Mouse (Mus musculus): ENCODE data around the gene Dcdc2b. TPM values are rescaled to one million over a fixed set of nuclear protein-coding genes. Genes with fewer than 3 reads are reported as not detected.

The Dcdc2b gene
- polyA plus RNA-seq, 1 experiment from 2014 or later = 2.0 TPM

- WGBS = under 1% methylated on average over 10 of the region's 10 CpGs
- ATAC-seq (ENCODE audit: low FRiP score, low TSS enrichment) = peak; percentile 35; the same call in 1 of the 2 replicates
Measured at GRCm38 (mm10) chr4:129623681-129624091, 9.6 kb upstream of the Dcdc2b start, which contains the start of gene Ccdc28b. Gene Ccdc28b, minus strand, starts transcription at chr4:129623947.

GRCm38 (mm10) chr4:129622803-129623535 lies 8.9 kb upstream of the Dcdc2b start:
- WGBS = 14% methylated on average over 8 of the region's 8 CpGs
- Histone ChIP-seq H3K4me2 (replicated peaks; ENCODE audit: low read depth, low read length) (peak overlapping the region; percentile 65), H3K9ac (ENCODE audit: low read depth, low read length) (peak overlapping the region; percentile 64), H3K36me3 (ENCODE audit: control insufficient read depth, insufficient read depth, low read length) (peaks cover 19% of the 10 kb centered on the region), H3K4me1 (ENCODE audit: control insufficient read depth, insufficient read depth, low read length) (peaks cover 24% of the 10 kb centered on the region), H3K4me3 (ENCODE audit: low read length) (peak overlapping the region; percentile 48), H3K27me3 (ENCODE audit: control insufficient read depth, insufficient read depth, low read length) (no peaks in the 10 kb centered on the region), H3K9me3 (ENCODE audit: control insufficient read depth, low read length) (no peaks in the 10 kb centered on the region), H3K27ac (ENCODE audit: low read depth, low read length) (peak overlapping the region; percentile 68)
- ATAC-seq (ENCODE audit: low FRiP score, low TSS enrichment) = no peak

More at GRCm38 (mm10) chr4:129623681-129624091, 9.6 kb upstream of the Dcdc2b start, which contains the start of gene Ccdc28b:
- Histone ChIP-seq H3K4me3 (ENCODE audit: low read length) (peak within 1 kb of the TSS; percentile 48), H3K4me1 (ENCODE audit: control insufficient read depth, insufficient read depth, low read length) (peaks cover 20% of the 10 kb centered on the region), H3K27me3 (ENCODE audit: control insufficient read depth, insufficient read depth, low read length) (no peaks in the 10 kb centered on the region), H3K9me3 (ENCODE audit: control insufficient read depth, low read length) (no peaks in the 10 kb centered on the region), H3K36me3 (ENCODE audit: control insufficient read depth, insufficient read depth, low read length) (peaks cover 26% of the 10 kb centered on the region), H3K9ac (ENCODE audit: low read depth, low read length) (peak within 1 kb of the TSS; percentile 64), H3K27ac (ENCODE audit: low read depth, low read length) (peak within 1 kb of the TSS; percentile 89), H3K4me2 (replicated peaks; ENCODE audit: low read depth, low read length) (peak within 1 kb of the TSS; percentile 65)

- 82% methylated on average over 11 of the region's 11 CpGs for WGBS
- Histone ChIP-seq H3K4me1 (ENCODE audit: control insufficient read depth, insufficient read depth, low read length) (peaks cover 28% of the 10 kb centered on the region), H3K27ac (ENCODE audit: low read depth, low read length) (no peak overlapping the region), H3K4me3 (ENCODE audit: low read length) (peak overlapping the region; percentile 48; the same call in 1 of the 2 replicates), H3K36me3 (ENCODE audit: control insufficient read depth, insufficient read depth, low read length) (peaks cover 14% of the 10 kb centered on the region), H3K27me3 (ENCODE audit: control insufficient read depth, insufficient read depth, low read length) (no peaks in the 10 kb centered on the region), H3K4me2 (replicated peaks; ENCODE audit: low read depth, low read length) (no peak overlapping the region; the same call in 1 of the 2 replicates), H3K9me3 (ENCODE audit: control insufficient read depth, low read length) (no peaks in the 10 kb centered on the region), H3K9ac (ENCODE audit: low read depth, low read length) (peak overlapping the region; percentile 64; the same call in 1 of the 2 replicates)
- ATAC-seq (ENCODE audit: low FRiP score, low TSS enrichment) = no peak
Measured at GRCm38 (mm10) chr4:129622120-129622802, 8.2 kb upstream of the Dcdc2b start.

GRCm38 (mm10) chr4:129621283-129621841 lies 7.3 kb upstream of the Dcdc2b start:
- peaks cover 14% of the 10 kb centered on the region; the same call in 1 of the 2 replicates for H3K36me3 ChIP-seq (ENCODE audit: control insufficient read depth, insufficient read depth, low read length)
- ATAC-seq (ENCODE audit: low FRiP score, low TSS enrichment) = no peak
- H3K4me1 ChIP-seq (ENCODE audit: control insufficient read depth, insufficient read depth, low read length) = peaks cover 28% of the 10 kb centered on the region
- H3K9me3 ChIP-seq (ENCODE audit: control insufficient read depth, low read length) = no peaks in the 10 kb centered on the region
- H3K27ac ChIP-seq (ENCODE audit: low read depth, low read length) = no peak overlapping the region
- H3K9ac ChIP-seq (ENCODE audit: low read depth, low read length) = no peak overlapping the region
- H3K27me3 ChIP-seq (ENCODE audit: control insufficient read depth, insufficient read depth, low read length) = no peaks in the 10 kb centered on the region
- 77% methylated on average over 8 of the region's 8 CpGs for WGBS
- no peak overlapping the region for H3K4me2 ChIP-seq (replicated peaks; ENCODE audit: low read depth, low read length)
- H3K4me3 ChIP-seq (ENCODE audit: low read length) = no peak overlapping the region

- no peak overlapping the region for H3K4me3 ChIP-seq (ENCODE audit: low read length)
- H3K27ac ChIP-seq (ENCODE audit: low read depth, low read length) = no peak overlapping the region
- H3K9me3 ChIP-seq (ENCODE audit: control insufficient read depth, low read length) = no peaks in the 10 kb centered on the region
- no peak for ATAC-seq (ENCODE audit: low FRiP score, low TSS enrichment)
- no peak overlapping the region for H3K9ac ChIP-seq (ENCODE audit: low read depth, low read length)
- no peaks in the 10 kb centered on the region for H3K27me3 ChIP-seq (ENCODE audit: control insufficient read depth, insufficient read depth, low read length)
- 0 out of 2 replicates have a peak overlapping the region, but pooled peaks have one; percentile 6 for H3K4me2 ChIP-seq (replicated peaks; ENCODE audit: low read depth, low read length)
- H3K4me1 ChIP-seq (ENCODE audit: control insufficient read depth, insufficient read depth, low read length) = peaks cover 28% of the 10 kb centered on the region
- 85% methylated on average over 11 of the region's 11 CpGs for WGBS
- peaks cover 14% of the 10 kb centered on the region; the same call in 1 of the 2 replicates for H3K36me3 ChIP-seq (ENCODE audit: control insufficient read depth, insufficient read depth, low read length)
Measured at GRCm38 (mm10) chr4:129620419-129621282, 6.6 kb upstream of the Dcdc2b start.

GRCm38 (mm10) chr4:129618786-129619691 lies 5.0 kb upstream of the Dcdc2b start, which contains the start of gene Iqcc:
Gene Iqcc, minus strand, starts transcription at chr4:129619099.
- 5% methylated on average over 43 of the region's 44 CpGs for WGBS

GRCm38 (mm10) chr4:129618031-129618430 lies 4.0 kb upstream of the Dcdc2b start:
- Histone ChIP-seq H3K4me1 (ENCODE audit: control insufficient read depth, insufficient read depth, low read length) (peaks cover 16% of the 10 kb centered on the region), H3K27me3 (ENCODE audit: control insufficient read depth, insufficient read depth, low read length) (no peaks in the 10 kb centered on the region), H3K36me3 (ENCODE audit: control insufficient read depth, insufficient read depth, low read length) (peaks cover 15% of the 10 kb centered on the region; the same call in 1 of the 2 replicates), H3K4me3 (ENCODE audit: low read length) (peak overlapping the region; percentile 66), H3K4me2 (replicated peaks; ENCODE audit: low read depth, low read length) (peak overlapping the region; percentile 82), H3K27ac (ENCODE audit: low read depth, low read length) (no peak overlapping the region), H3K9me3 (ENCODE audit: control insufficient read depth, low read length) (no peaks in the 10 kb centered on the region), H3K9ac (ENCODE audit: low read depth, low read length) (peak overlapping the region; percentile 80; the same call in 1 of the 2 replicates)
- WGBS = 90% methylated on average over 5 of the region's 5 CpGs
- no peak for ATAC-seq (ENCODE audit: low FRiP score, low TSS enrichment)

More at GRCm38 (mm10) chr4:129618786-129619691, 5.0 kb upstream of the Dcdc2b start, which contains the start of gene Iqcc:
- Histone ChIP-seq H3K9ac (ENCODE audit: low read depth, low read length) (peak within 1 kb of the TSS; percentile 80), H3K36me3 (ENCODE audit: control insufficient read depth, insufficient read depth, low read length) (peaks cover 15% of the 10 kb centered on the region; the same call in 1 of the 2 replicates), H3K4me1 (ENCODE audit: control insufficient read depth, insufficient read depth, low read length) (peaks cover 18% of the 10 kb centered on the region), H3K27ac (ENCODE audit: low read depth, low read length) (peak within 1 kb of the TSS; percentile 72; the same call in 1 of the 2 replicates), H3K4me2 (replicated peaks; ENCODE audit: low read depth, low read length) (peak within 1 kb of the TSS; percentile 82), H3K27me3 (ENCODE audit: control insufficient read depth, insufficient read depth, low read length) (no peaks in the 10 kb centered on the region), H3K4me3 (ENCODE audit: low read length) (peak within 1 kb of the TSS; percentile 66), H3K9me3 (ENCODE audit: control insufficient read depth, low read length) (no peaks in the 10 kb centered on the region)
- ATAC-seq (ENCODE audit: low FRiP score, low TSS enrichment) = peak; percentile 87
